In the genomic region with DNA sequence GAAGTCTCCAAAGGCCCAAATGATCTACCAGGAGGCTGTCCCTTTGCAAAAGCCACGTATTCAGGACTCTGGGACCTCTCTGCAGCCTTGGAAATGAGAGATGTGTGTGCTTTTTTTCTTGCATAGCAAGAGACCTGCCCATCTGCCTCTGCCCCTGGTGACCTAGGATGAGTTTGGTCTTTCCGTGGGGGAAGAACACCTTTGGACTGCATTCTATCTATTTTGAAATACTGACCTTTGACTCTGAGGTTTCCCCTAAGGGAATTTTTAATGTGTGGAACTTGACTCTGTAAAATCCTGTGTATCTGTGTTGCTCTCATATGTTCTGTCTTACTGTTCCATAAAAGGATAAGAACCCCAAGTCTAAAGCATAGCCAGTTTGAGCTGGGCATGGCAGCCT, we compare ENCODE assay signal across 19 mouse cellular contexts. TPM values are rescaled to one million over a fixed set of nuclear protein-coding genes. Genes with fewer than 3 reads are reported as not detected.
DNase-seq lines count a peak whose midpoint lies in the region; ATAC-seq and TF ChIP-seq lines count a peak whose summit lies in the region.
"Had no signal": no experiment of that assay in that cellular context is flagged by ENCODE, and none has a peak within 500 bp of the region (broad histone marks: within the 10 kb centered on the region; RNA-seq: fewer than 3 reads in every experiment).

No protein-coding gene starts in this region.

- TF ChIP-seq EP300 in heart, adult 2 months (IDR thresholded peaks at IDR 0.05; ENCODE audit: insufficient read depth, low read depth, low read length) = no peak

- peak overlapping the region; percentile 68; the same call in 1 of the 2 replicates for H3K27ac ChIP-seq in heart, adult 2 months
- H3K27ac ChIP-seq in kidney, embryonic 15.5 days = 0 out of 2 replicates have a peak overlapping the region, but pooled peaks have one; percentile 84
- peak overlapping the region; percentile 76; the same call in 1 of the 2 replicates for H3K27ac ChIP-seq in midbrain, embryonic 10.5 days (replicated peaks)
- no peak overlapping the region for H3K27ac ChIP-seq in midbrain, postnatal 0 days (ENCODE audit: low read depth, low read length)
- H3K27ac ChIP-seq: embryonic facial prominence, embryonic 13.5 days; forebrain, embryonic 13.5 days; hindbrain, embryonic 12.5 days had no signal

- no peak for DNase-seq in heart, adult 2 months
- no peak for DNase-seq in heart, adult 11 months
- no peak for DNase-seq in kidney, adult 9 months
- DNase-seq in midbrain, embryonic 10.5 days (ENCODE audit: low spot score) = no peak
- no peak for DNase-seq in midbrain, postnatal 0 days (ENCODE audit: low spot score)
- no peak for DNase-seq in thymus, postnatal 14 days
- DNase-seq: adrenal gland, postnatal 14 days; cerebellum, adult 18-20 months; cerebellum, adult 9-11 months; cerebellum, postnatal 36 days; gastrocnemius, adult 2 months; gastrocnemius, postnatal 25 days; heart, postnatal 36 days had no signal

- TF ChIP-seq CTCF in heart, adult 2 months (IDR thresholded peaks at IDR 0.05) = no peak
- no peak for TF ChIP-seq CTCF in midbrain, postnatal 0 days (IDR thresholded peaks at IDR 0.05)

- H3K9me3 ChIP-seq in kidney, embryonic 15.5 days (replicated peaks) = no peaks in the 10 kb centered on the region
- no peaks in the 10 kb centered on the region for H3K9me3 ChIP-seq in midbrain, embryonic 10.5 days (replicated peaks)
- no peaks in the 10 kb centered on the region for H3K9me3 ChIP-seq in midbrain, postnatal 0 days (ENCODE audit: low read length)
- H3K9me3 ChIP-seq: embryonic facial prominence, embryonic 13.5 days; forebrain, embryonic 13.5 days; heart, embryonic 12.5 days; hindbrain, embryonic 12.5 days had no signal

- ATAC-seq in kidney, embryonic 15.5 days (replicated peaks; ENCODE audit: low FRiP score) = no peak
- ATAC-seq in midbrain, postnatal 0 days (ENCODE audit: low FRiP score) = no peak
- ATAC-seq: forebrain, embryonic 13.5 days; hindbrain, embryonic 16.5 days had no signal

- no peak for TF ChIP-seq POLR2A in heart, adult 2 months (IDR thresholded peaks at IDR 0.05; ENCODE audit: insufficient read depth, low read depth, low read length)

- peaks cover 26% of the 10 kb centered on the region for H3K4me1 ChIP-seq in heart, adult 2 months (ENCODE audit: control insufficient read depth, insufficient read depth, low read length)
- H3K4me1 ChIP-seq in kidney, embryonic 15.5 days = peaks cover 56% of the 10 kb centered on the region
- peaks cover 84% of the 10 kb centered on the region for H3K4me1 ChIP-seq in midbrain, embryonic 10.5 days
- H3K4me1 ChIP-seq in midbrain, postnatal 0 days (ENCODE audit: insufficient read depth, low read length) = peaks cover 10% of the 10 kb centered on the region

- no peaks in the 10 kb centered on the region for H3K27me3 ChIP-seq in heart, adult 2 months (ENCODE audit: control insufficient read depth, insufficient read depth, low read length)
- H3K27me3 ChIP-seq in kidney, embryonic 15.5 days = peaks cover 19% of the 10 kb centered on the region; the same call in 1 of the 2 replicates
- H3K27me3 ChIP-seq in midbrain, embryonic 10.5 days (ENCODE audit: low read depth, poor library complexity, severe bottlenecking) = peaks cover 54% of the 10 kb centered on the region
- H3K27me3 ChIP-seq in midbrain, postnatal 0 days (ENCODE audit: insufficient read depth, low read length) = no peaks in the 10 kb centered on the region
- H3K27me3 ChIP-seq: heart, embryonic 12.5 days had no signal

- WGBS in heart, adult 2 months = 51% methylated on average over 2 of the region's 2 CpGs
- 57% methylated on average over 2 of the region's 2 CpGs for WGBS in kidney, embryonic 15.5 days
- 68% methylated on average over 2 of the region's 2 CpGs for WGBS in midbrain, embryonic 10.5 days
- WGBS in midbrain, postnatal 0 days = 65% methylated on average over 2 of the region's 2 CpGs

- intact Hi-C loops in heart, adult 2 months (cut with DNase I) = no loop called here

- peaks cover 15% of the 10 kb centered on the region for H3K36me3 ChIP-seq in heart, adult 2 months (ENCODE audit: control insufficient read depth, insufficient read depth, low read length)
- H3K36me3 ChIP-seq in kidney, embryonic 15.5 days = no peaks in the 10 kb centered on the region
- H3K36me3 ChIP-seq in midbrain, embryonic 10.5 days = no peaks in the 10 kb centered on the region
- no peaks in the 10 kb centered on the region for H3K36me3 ChIP-seq in midbrain, postnatal 0 days (ENCODE audit: insufficient read depth, low read length)
- H3K36me3 ChIP-seq: embryonic facial prominence, embryonic 13.5 days; heart, embryonic 12.5 days; hindbrain, embryonic 12.5 days had no signal

- H3K4me3 ChIP-seq in heart, adult 2 months = no peak overlapping the region
- H3K4me3 ChIP-seq in kidney, embryonic 15.5 days (replicated peaks) = no peak overlapping the region
- no peak overlapping the region for H3K4me3 ChIP-seq in midbrain, embryonic 10.5 days
- H3K4me3 ChIP-seq in midbrain, postnatal 0 days (ENCODE audit: low read depth, low read length) = no peak overlapping the region
- H3K4me3 ChIP-seq: embryonic facial prominence, embryonic 13.5 days; forebrain, embryonic 13.5 days; gastrocnemius, adult 2 months; heart, embryonic 12.5 days; hindbrain, embryonic 12.5 days had no signal

- 0 out of 2 replicates have a peak, but pooled peaks cover 1% of the 10 kb centered on the region for H3K79me2 ChIP-seq in heart, adult 2 months (replicated peaks; ENCODE audit: control insufficient read depth, insufficient read depth, low read length)

- no peak overlapping the region for H3K4me2 ChIP-seq in kidney, embryonic 15.5 days
- no peak overlapping the region for H3K4me2 ChIP-seq in midbrain, postnatal 0 days (ENCODE audit: low read depth, low read length, poor library complexity, severe bottlenecking)
- H3K4me2 ChIP-seq: embryonic facial prominence, embryonic 13.5 days; forebrain, embryonic 13.5 days; heart, embryonic 12.5 days; hindbrain, embryonic 12.5 days had no signal

- H3K9ac ChIP-seq in heart, adult 2 months (ENCODE audit: low read depth, low read length) = no peak overlapping the region
- H3K9ac ChIP-seq in kidney, embryonic 15.5 days = no peak overlapping the region
- no peak overlapping the region for H3K9ac ChIP-seq in midbrain, postnatal 0 days (replicated peaks; ENCODE audit: low read length, poor library complexity, severe bottlenecking)
- H3K9ac ChIP-seq: embryonic facial prominence, embryonic 13.5 days; forebrain, embryonic 13.5 days; heart, embryonic 12.5 days; hindbrain, embryonic 12.5 days had no signal

RNA-seq across cellular contexts. Expression of a gene that starts 3.9 kb away (rescaled TPM):
- total RNA-seq in heart, adult 2 months (2021) = 10 to 100 TPM; 11.2 to 12.6 TPM
- 6.2 and 11.4 TPM in 2 replicates for polyA plus RNA-seq in heart, adult 2 months (2012; rRNA removed)
- 17.7 and 19.3 TPM in 2 replicates for polyA plus RNA-seq in kidney, embryonic 15.5 days (2015; fragmentation: Nextera tagmentation; extraction: Ambion mirVana)
- 10.4 and 10.9 TPM in 2 replicates for polyA plus RNA-seq in midbrain, embryonic 10.5 days (2016; fragmentation: Nextera tagmentation; extraction: Ambion mirVana)
- 28.0 and 35.3 TPM in 2 replicates for total RNA-seq in midbrain, postnatal 0 days (2014; rRNA removed)
- polyA plus RNA-seq in midbrain, postnatal 0 days (2015; fragmentation: Nextera tagmentation; extraction: Ambion mirVana) = 21.4 and 24.1 TPM in 2 replicates
